Mouse (Mus musculus) cerebellum, adult 9-11 months (tissue): ENCODE results near the gene Gm28308.

Experiments used
- DNase-seq: peaks from one replicate; pipeline ENCODE4 v3.0.0; 2022

Gene Gm28308

GRCm38 (mm10) chr6:52203371-52204049 lies 9.6 kb downstream of the Gm28308 start:
- DNase-seq, result no peak

- DNase-seq, result no peak
These were observed 10.1 kb downstream of the Gm28308 start for GRCm38 (mm10) chr6:52203121-52203370.

GRCm38 (mm10) chr6:52202362-52203120 lies 10.6 kb downstream of the Gm28308 start:
- no peak for DNase-seq

GRCm38 (mm10) chr6:52201269-52201668 lies 11.9 kb downstream of the Gm28308 start:
- no peak for DNase-seq

- DNase-seq, result no peak
These were observed 12.3 kb downstream of the Gm28308 start for GRCm38 (mm10) chr6:52200751-52201250.

GRCm38 (mm10) chr6:52200073-52200750 lies 12.9 kb downstream of the Gm28308 start:
- DNase-seq, result no peak

- DNase-seq, result no peak
These were observed 15.9 kb downstream of the Gm28308 start for GRCm38 (mm10) chr6:52197271-52197670.

- DNase-seq, result no peak
These were observed 16.3 kb downstream of the Gm28308 start for GRCm38 (mm10) chr6:52196811-52197210.

GRCm38 (mm10) chr6:52194690-52195089 lies 18.4 kb downstream of the Gm28308 start:
- DNase-seq, result no peak

- no peak for DNase-seq
These were observed 21.1 kb downstream of the Gm28308 start for GRCm38 (mm10) chr6:52191860-52192550.

GRCm38 (mm10) chr6:52190906-52191810 lies 22.0 kb downstream of the Gm28308 start, which contains the start of gene Hoxa4:
TSS of gene Hoxa4 (minus strand) at chr6:52191753.
- DNase-seq, result no peak

GRCm38 (mm10) chr6:52190410-52190809 lies 22.7 kb downstream of the Gm28308 start:
- no peak for DNase-seq

- no peak for DNase-seq
These were observed 23.2 kb downstream of the Gm28308 start for GRCm38 (mm10) chr6:52189909-52190308.

- DNase-seq, result no peak
These were observed 24.0 kb downstream of the Gm28308 start for GRCm38 (mm10) chr6:52189172-52189591.

- no peak for DNase-seq
These were observed 26.6 kb downstream of the Gm28308 start for GRCm38 (mm10) chr6:52186500-52186899.

GRCm38 (mm10) chr6:52185834-52186233 lies 27.3 kb downstream of the Gm28308 start:
- DNase-seq, result no peak

- no peak for DNase-seq
These were observed 27.9 kb downstream of the Gm28308 start for GRCm38 (mm10) chr6:52185222-52185621.

GRCm38 (mm10) chr6:52184668-52185067 lies 28.5 kb downstream of the Gm28308 start:
- DNase-seq, result no peak

GRCm38 (mm10) chr6:52183311-52184080 lies 29.6 kb downstream of the Gm28308 start:
- no peak for DNase-seq

GRCm38 (mm10) chr6:52182793-52183192 lies 30.3 kb downstream of the Gm28308 start:
- DNase-seq, result no peak

- no peak for DNase-seq
These were observed 31.1 kb downstream of the Gm28308 start for GRCm38 (mm10) chr6:52182030-52182429.
